Mouse (Mus musculus) granulocyte monocyte progenitor cell, adult 5-6 weeks (primary cell): Measurements from ENCODE around the gene Zfp651. TPM values are rescaled to one million over a fixed set of nuclear protein-coding genes. Genes with fewer than 3 reads are reported as not detected.

Source experiments
- ATAC-seq: replicated peaks from 2 replicates; pipeline ENCODE4 v1.8.0; 2016; ENCODE audit warnings: mild to moderate bottlenecking, moderate TSS enrichment, inconsistent platforms; ENCODE audit not compliant: poor library complexity, severe bottlenecking
- total RNA-seq, 2 experiments: library from RNA; stranded (forward) in 1 of 2; stranded (reverse) in 1 of 2; fragments of 200-712, 200-1000 nt in 1 of 2; fragments of >200 nt in 1 of 2; fragmentation: Nextera tagmentation in 1 of 2; gene quantifications; 2 replicates each; pipeline ENCODE4 v1.2.3; 2014 to 2017

Zfp651 gene
- total RNA-seq, 2 experiments from 2014 or later = not detected

DNA sequence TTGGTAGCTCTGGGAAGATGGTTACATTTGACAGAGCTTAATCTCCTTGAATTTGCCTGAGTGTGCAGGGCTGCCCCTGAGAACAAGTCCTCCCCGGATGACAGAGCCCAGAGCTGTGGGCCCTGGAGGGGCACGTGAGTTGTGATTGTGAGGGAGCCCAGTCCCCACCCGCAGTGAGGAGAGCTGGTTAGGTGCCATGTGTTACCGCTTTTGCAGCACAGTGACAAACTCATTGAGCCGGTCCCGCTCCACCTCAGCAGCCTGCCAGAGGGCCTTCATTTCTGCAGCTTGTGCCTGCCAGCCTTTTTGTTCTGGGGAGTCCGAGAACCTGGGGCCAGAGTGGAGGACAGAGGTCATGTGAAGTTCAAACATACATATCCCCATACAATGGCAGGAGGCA lies 48.8 kb downstream of the Zfp651 start:
- ATAC-seq = no peak

DNA sequence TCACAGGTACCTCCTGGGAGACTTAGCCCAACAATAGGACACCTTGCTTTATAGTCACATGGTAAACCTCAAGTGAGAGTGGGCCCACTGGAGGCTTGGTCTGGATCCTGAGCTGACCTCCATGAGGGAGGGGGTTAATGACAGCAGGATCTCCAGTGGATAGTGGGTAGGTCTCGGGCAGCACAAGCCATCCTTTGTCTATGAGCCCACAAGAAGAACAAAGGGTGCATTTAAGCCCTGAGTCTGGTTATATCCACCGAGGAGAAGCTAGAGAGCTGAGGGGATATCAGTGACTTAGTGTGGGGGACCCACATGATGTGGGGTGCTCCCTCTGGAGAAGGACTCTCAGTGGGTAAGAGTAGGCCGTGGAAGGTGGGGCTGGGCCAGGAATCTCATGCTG lies 49.4 kb downstream of the Zfp651 start:
- ATAC-seq = no peak

DNA sequence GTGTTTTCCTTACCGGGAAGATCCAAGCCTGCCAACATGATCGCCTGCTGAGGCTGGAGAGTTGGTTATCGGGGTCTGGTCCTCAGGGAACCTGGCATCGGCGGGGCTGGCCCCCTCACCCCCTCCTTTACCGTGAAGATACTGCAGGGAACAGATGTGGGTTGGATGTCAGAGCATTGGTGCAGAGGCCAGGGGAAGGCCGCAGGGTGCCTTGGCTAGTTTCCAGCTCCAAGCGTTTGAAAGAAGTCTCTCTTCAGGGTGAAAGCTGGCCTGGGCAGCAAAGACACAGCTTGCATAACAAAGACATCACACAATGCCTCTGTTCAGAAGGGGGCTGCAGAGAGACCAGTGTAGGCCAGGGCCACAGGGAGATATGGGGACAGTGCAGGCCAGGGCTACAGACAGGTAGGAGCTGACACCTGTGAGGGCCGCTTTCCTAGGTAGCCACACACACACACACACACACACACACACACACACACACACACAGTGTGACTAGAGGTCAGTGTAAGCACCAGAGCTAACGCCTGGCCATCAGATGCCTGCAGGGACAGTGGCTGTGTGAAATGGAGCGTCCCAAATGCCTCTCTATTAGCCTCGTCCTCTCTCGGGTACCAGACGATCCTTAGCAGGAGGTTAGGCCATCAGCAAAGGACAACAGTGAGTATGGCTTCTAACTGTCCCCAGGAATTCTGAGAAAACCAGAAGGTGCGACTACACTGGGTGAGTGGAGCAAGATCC lies 51.1 kb downstream of the Zfp651 start:
- ATAC-seq = no peak

DNA sequence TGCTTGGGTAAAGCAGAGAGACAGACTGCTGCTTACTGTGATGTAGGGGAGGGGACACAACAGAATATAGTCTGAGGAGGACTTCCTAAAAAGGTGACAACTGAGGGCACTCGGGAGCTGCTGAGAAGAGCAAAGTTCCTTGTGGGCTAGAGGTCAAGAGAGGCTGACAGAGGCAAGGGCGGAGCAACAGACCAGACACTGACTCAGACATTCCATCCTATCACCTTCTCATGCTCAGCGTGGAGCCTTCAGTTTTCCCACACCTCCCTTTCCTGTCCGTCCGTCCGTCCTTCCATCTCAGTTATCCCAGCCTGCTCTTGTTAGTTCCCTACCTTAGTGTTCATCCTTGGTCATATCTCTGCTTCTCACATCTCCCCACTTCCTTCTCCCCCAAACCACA lies 56.1 kb downstream of the Zfp651 start:
- no peak for ATAC-seq

DNA sequence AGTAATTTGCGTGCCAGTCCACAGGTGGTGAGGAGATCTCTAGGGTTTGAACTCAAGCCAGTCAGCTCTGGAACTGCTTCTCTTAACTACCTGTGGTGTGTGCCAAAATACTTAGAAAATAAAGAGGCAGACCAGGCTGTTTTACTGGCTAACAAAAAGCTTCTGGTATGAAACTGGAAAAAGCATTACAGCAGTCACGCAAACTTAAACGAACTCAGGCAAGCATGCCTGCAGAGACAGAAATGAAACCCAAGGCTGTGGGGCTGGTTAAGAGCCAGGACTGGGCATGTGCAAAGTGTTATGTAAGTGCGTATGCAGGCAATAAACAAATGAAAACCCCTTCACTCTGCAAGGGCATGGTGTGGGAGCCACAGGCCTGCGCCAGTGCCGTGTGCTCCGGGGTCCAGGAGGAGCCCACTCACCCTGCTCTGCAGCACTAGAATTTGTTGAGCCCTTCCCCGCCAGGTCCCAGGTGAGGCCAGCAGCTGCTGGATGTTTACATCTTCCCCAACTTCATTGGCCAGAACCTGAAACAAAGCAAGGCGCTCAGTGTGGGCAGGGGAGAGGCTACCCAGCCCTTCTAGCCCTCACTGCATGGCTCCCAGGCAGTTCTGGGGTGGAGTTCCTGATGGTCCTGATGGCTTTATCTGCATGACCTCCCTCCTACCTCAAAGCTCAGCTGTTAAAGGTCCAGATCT lies 60.1 kb downstream of the Zfp651 start:
- ATAC-seq = no peak

DNA sequence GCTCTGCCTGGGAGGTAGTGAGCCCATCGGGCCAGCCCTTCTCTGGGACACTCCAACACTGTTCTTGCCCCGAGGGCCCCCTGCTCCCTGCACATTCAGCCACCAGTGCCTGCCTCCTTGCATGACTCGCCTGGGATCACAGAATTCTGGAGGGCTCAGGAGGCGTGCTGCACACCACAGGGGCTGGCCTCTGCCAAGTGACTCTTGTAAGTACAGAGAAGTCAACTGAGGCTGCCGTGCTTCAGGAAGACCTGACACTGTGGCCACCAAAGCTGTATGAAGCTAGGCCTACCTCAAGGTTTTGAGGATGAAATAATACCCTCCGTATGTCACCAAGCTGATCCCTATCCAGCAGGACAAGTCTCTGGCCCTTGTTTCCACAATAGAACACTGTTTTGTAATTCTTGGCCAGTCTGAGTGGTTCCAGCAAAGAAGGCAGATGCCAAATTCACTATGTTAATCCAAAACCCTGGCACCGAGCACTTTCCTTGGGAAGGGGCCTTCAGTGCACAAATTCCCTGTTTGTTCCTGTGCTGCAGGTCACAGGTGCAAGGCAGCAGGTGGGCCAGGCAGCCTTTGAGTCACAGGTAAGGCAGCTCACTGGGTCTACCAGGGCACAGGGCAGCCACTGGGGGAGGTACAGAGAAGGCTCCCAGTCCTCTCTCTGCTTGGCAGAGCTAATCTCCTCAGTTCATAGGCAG lies 60.8 kb downstream of the Zfp651 start:
- no peak for ATAC-seq

DNA sequence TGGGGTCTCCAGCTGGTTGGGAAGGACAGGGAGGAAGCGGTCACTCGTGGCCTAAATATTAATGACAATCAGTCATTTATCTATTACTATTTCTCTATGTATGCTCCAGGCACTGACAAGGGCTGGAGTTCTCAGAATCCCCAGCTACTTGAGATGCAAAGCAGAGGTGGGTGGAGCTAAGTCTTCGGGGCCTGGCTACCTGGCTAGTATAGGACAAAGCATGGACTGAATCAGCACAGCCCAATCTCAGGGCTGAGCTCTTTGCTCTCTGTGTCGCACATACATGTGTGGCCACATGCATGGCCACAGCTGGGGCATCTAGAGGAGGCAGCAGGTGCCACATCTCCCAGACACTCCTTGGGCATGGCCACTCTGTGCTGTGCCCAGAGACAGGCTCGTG lies 61.6 kb downstream of the Zfp651 start:
- ATAC-seq = no peak

Other genes with a start within 250 kb of the Zfp651 start
- not detected in 2 replicates for gene Lyzl4, start 117.2 kb upstream of the Zfp651 start, total RNA-seq (2014; fragmentation: Nextera tagmentation)
- not detected in 2 replicates for gene Lyzl4, start 117.2 kb upstream of the Zfp651 start, total RNA-seq (2017)
- not detected in 2 replicates for gene Vipr1, start 116.6 kb upstream of the Zfp651 start, total RNA-seq (2014; fragmentation: Nextera tagmentation)
- not detected in 2 replicates for gene Vipr1, start 116.6 kb upstream of the Zfp651 start, total RNA-seq (2017)
- 14.7 and 18.2 TPM in 2 replicates for gene Sec22c, start 53.8 kb upstream of the Zfp651 start, total RNA-seq (2014; fragmentation: Nextera tagmentation)
- gene Sec22c, start 53.8 kb upstream of the Zfp651 start, total RNA-seq (2017) = 4.7 and 10.5 TPM in 2 replicates
- 25.7 and 67.5 TPM in 2 replicates for gene Ss18l2, start 49.0 kb upstream of the Zfp651 start, total RNA-seq (2014; fragmentation: Nextera tagmentation)
- 44.9 and 59.5 TPM in 2 replicates for gene Ss18l2, start 49.0 kb upstream of the Zfp651 start, total RNA-seq (2017)
- gene Nktr, start 40.2 kb upstream of the Zfp651 start, total RNA-seq (2014; fragmentation: Nextera tagmentation) = 140 and 176 TPM in 2 replicates
- 130 and 131 TPM in 2 replicates for gene Nktr, start 40.2 kb upstream of the Zfp651 start, total RNA-seq (2017)
- gene Klhl40, start 18.3 kb downstream of the Zfp651 start, total RNA-seq (2014; fragmentation: Nextera tagmentation) = 0.41 TPM in 1 of 2 replicates, not detected in the other
- gene Klhl40, start 18.3 kb downstream of the Zfp651 start, total RNA-seq (2017) = not detected in 2 replicates
- not detected in 2 replicates for gene Hhatl, start 33.2 kb downstream of the Zfp651 start, total RNA-seq (2014; fragmentation: Nextera tagmentation)
- not detected in 2 replicates for gene Hhatl, start 33.2 kb downstream of the Zfp651 start, total RNA-seq (2017)
- not detected in 2 replicates for gene Ccdc13, start 80.1 kb downstream of the Zfp651 start, total RNA-seq (2014; fragmentation: Nextera tagmentation)
- gene Ccdc13, start 80.1 kb downstream of the Zfp651 start, total RNA-seq (2017) = not detected in 2 replicates
- 106 and 125 TPM in 2 replicates for gene Higd1a, start 99.0 kb downstream of the Zfp651 start, total RNA-seq (2014; fragmentation: Nextera tagmentation)
- gene Higd1a, start 99.0 kb downstream of the Zfp651 start, total RNA-seq (2017) = 12.9 and 16.8 TPM in 2 replicates
- gene Ackr2, start 139.0 kb downstream of the Zfp651 start, total RNA-seq (2014; fragmentation: Nextera tagmentation) = not detected in 2 replicates
- not detected in 2 replicates for gene Ackr2, start 139.0 kb downstream of the Zfp651 start, total RNA-seq (2017)
- gene Cyp8b1, start 157.0 kb downstream of the Zfp651 start, total RNA-seq (2014; fragmentation: Nextera tagmentation) = not detected in 2 replicates
- gene Cyp8b1, start 157.0 kb downstream of the Zfp651 start, total RNA-seq (2017) = not detected in 2 replicates
- 0.17 TPM in 1 of 2 replicates, not detected in the other for gene Fam198a, start 191.7 kb downstream of the Zfp651 start, total RNA-seq (2014; fragmentation: Nextera tagmentation)
- gene Fam198a, start 191.7 kb downstream of the Zfp651 start, total RNA-seq (2017) = 0.17 TPM in 1 of 2 replicates, not detected in the other
- 6.3 and 10.6 TPM in 2 replicates for gene Pomgnt2, start 237.8 kb downstream of the Zfp651 start, total RNA-seq (2014; fragmentation: Nextera tagmentation)
- 6.7 and 7.0 TPM in 2 replicates for gene Pomgnt2, start 237.8 kb downstream of the Zfp651 start, total RNA-seq (2017)